Mouse (Mus musculus): ENCODE results near the gene Fat3. TPM values are rescaled to one million over a fixed set of nuclear protein-coding genes. Genes with fewer than 3 reads are reported as not detected.

Fat3 gene
- polyA plus RNA-seq, 1 experiment, result not detected

- Histone ChIP-seq H3K4me3 (replicated peaks; ENCODE audit: control insufficient read depth, low read depth, low read length) (no peak overlapping the region), H3K4me1 (ENCODE audit: control insufficient read depth, insufficient read depth, low read length) (no peaks in the 10 kb centered on the region), H3K27ac (ENCODE audit: control insufficient read depth, insufficient read depth, low read depth, low read length, poor library complexity) (no peak overlapping the region)
- WGBS, result 66% methylated on average over 3 of the region's 3 CpGs
- TF ChIP-seq CTCF (IDR thresholded peaks at IDR 0.05; ENCODE audit: control insufficient read depth, insufficient read depth, low read length) (no peak), POLR2A (IDR thresholded peaks at IDR 0.05; ENCODE audit: borderline replicate concordance, control insufficient read depth, low read depth, low read length) (no peak)
Observed at GRCm38 (mm10) chr9:15958224-15958787, 542.8 kb downstream of the Fat3 start.

GRCm38 (mm10) chr9:15957816-15958215 is 543.3 kb downstream of the Fat3 start:
- Histone ChIP-seq H3K4me3 (replicated peaks; ENCODE audit: control insufficient read depth, low read depth, low read length) (no peak overlapping the region), H3K4me1 (ENCODE audit: control insufficient read depth, insufficient read depth, low read length) (no peaks in the 10 kb centered on the region), H3K27ac (ENCODE audit: control insufficient read depth, insufficient read depth, low read depth, low read length, poor library complexity) (no peak overlapping the region)
- TF ChIP-seq POLR2A (IDR thresholded peaks at IDR 0.05; ENCODE audit: borderline replicate concordance, control insufficient read depth, low read depth, low read length) (no peak), CTCF (IDR thresholded peaks at IDR 0.05; ENCODE audit: control insufficient read depth, insufficient read depth, low read length) (no peak)
- WGBS, result 59% methylated on average over 3 of the region's 3 CpGs

DNA sequence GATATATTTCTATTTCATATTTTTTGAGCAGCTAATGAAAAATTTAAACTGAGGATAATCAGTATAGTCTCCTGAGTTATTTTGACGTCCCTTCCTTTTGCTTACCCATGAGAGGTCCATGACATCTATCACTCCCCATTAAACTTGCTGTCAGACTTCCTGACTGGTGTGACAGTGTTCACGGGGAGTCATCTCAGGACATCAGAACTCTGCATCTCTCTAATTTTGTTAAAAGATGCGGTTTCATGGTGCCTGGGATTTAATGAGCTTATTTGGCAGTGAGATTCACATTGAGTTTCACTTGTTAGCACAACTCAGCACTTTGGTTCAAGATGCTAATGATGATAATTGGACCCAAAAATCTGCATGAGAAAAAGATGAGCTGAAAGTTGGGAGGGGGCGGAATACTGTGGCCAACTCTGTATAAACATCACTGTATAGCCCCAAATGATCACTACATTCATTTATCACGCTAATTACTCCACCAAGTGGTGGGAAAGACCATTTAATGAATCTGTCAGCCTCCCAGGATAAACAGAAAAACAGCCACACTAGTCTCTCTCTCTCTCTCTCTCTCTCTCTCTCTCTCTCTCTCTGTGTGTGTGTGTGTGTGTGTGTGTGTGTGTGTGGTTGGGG is 545.8 kb downstream of the Fat3 start:
- H3K4me1 ChIP-seq (ENCODE audit: control insufficient read depth, insufficient read depth, low read length), result no peaks in the 10 kb centered on the region
- TF ChIP-seq POLR2A (IDR thresholded peaks at IDR 0.05; ENCODE audit: borderline replicate concordance, control insufficient read depth, low read depth, low read length), result no peak
- TF ChIP-seq CTCF (IDR thresholded peaks at IDR 0.05; ENCODE audit: control insufficient read depth, insufficient read depth, low read length), result no peak
- H3K4me3 ChIP-seq (replicated peaks; ENCODE audit: control insufficient read depth, low read depth, low read length), result no peak overlapping the region
- H3K27ac ChIP-seq (ENCODE audit: control insufficient read depth, insufficient read depth, low read depth, low read length, poor library complexity), result no peak overlapping the region
- 72% methylated on average over 5 of the region's 5 CpGs for WGBS

DNA sequence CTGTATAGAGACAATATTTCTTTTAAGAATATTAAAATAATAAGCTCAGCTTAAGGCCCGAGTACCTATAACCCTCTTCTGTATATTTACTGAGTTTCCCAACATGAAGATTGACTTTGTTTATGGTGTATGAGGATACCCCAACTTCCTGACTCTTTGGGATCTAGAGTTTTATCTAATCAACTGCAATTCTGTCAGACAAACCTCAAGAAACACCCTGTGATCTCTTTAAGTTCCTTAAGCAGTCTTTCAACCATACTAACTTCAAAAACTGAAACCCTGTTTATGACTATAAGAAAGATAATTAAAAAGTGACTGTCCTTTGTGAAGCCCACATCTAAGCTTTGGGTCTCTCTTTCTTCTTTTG is 546.8 kb downstream of the Fat3 start:
- TF ChIP-seq POLR2A (IDR thresholded peaks at IDR 0.05; ENCODE audit: borderline replicate concordance, control insufficient read depth, low read depth, low read length), result no peak
- no peak for TF ChIP-seq CTCF (IDR thresholded peaks at IDR 0.05; ENCODE audit: control insufficient read depth, insufficient read depth, low read length)
- WGBS, result 63% methylated on average over 1 of the region's 1 CpGs
- H3K27ac ChIP-seq (ENCODE audit: control insufficient read depth, insufficient read depth, low read depth, low read length, poor library complexity), result no peak overlapping the region
- H3K4me1 ChIP-seq (ENCODE audit: control insufficient read depth, insufficient read depth, low read length), result no peaks in the 10 kb centered on the region
- no peak overlapping the region for H3K4me3 ChIP-seq (replicated peaks; ENCODE audit: control insufficient read depth, low read depth, low read length)

DNA sequence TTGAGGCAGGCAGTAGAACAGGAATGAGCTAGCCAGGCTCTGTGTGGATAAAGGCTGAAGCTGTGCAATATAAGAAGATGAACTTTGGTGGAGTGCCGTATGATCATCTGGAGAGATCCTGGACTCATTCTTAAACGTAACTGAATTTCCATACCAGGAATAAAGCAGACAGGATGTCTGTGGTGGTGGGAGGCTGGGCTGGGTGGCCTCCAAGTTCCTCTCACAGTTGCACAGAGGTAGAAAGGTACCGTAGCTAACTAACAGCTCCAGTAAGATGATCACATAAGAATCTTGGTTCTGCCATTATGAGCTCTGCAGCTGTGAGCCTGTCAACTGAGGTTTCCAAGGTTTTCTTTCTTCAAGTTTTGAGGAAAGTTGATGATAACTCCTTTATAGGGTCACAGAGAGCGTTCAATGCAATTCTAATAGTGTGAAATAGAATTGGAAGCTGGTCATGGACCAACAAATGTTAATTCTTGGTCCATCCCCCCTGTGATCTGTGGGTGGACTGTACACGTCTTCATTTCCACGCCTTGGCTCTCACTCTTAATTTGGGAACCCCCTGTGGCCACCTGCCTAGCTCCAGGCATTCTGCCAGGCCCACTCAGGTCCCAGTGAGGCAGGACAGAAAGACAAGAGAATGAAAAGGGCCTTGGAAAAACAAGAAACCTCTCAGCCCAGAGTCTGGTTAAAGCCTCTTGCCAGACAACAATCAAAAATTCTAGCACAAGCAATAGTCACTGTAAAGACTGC is 547.3 kb downstream of the Fat3 start:
- Histone ChIP-seq H3K4me3 (replicated peaks; ENCODE audit: control insufficient read depth, low read depth, low read length) (no peak overlapping the region), H3K4me1 (ENCODE audit: control insufficient read depth, insufficient read depth, low read length) (no peaks in the 10 kb centered on the region), H3K27ac (ENCODE audit: control insufficient read depth, insufficient read depth, low read depth, low read length, poor library complexity) (no peak overlapping the region)
- 39% methylated on average over 6 of the region's 6 CpGs for WGBS
- TF ChIP-seq CTCF (IDR thresholded peaks at IDR 0.05; ENCODE audit: control insufficient read depth, insufficient read depth, low read length) (no peak), POLR2A (IDR thresholded peaks at IDR 0.05; ENCODE audit: borderline replicate concordance, control insufficient read depth, low read depth, low read length) (no peak)

GRCm38 (mm10) chr9:15948086-15948485 is 553.0 kb downstream of the Fat3 start:
- Histone ChIP-seq H3K4me1 (ENCODE audit: control insufficient read depth, insufficient read depth, low read length) (no peaks in the 10 kb centered on the region), H3K27ac (ENCODE audit: control insufficient read depth, insufficient read depth, low read depth, low read length, poor library complexity) (no peak overlapping the region), H3K4me3 (replicated peaks; ENCODE audit: control insufficient read depth, low read depth, low read length) (no peak overlapping the region)
- 69% methylated on average over 4 of the region's 4 CpGs for WGBS
- TF ChIP-seq CTCF (IDR thresholded peaks at IDR 0.05; ENCODE audit: control insufficient read depth, insufficient read depth, low read length) (no peak), POLR2A (IDR thresholded peaks at IDR 0.05; ENCODE audit: borderline replicate concordance, control insufficient read depth, low read depth, low read length) (no peak)

GRCm38 (mm10) chr9:15944182-15944581 is 556.9 kb downstream of the Fat3 start:
- no peak for TF ChIP-seq POLR2A (IDR thresholded peaks at IDR 0.05; ENCODE audit: borderline replicate concordance, control insufficient read depth, low read depth, low read length)
- no peak for TF ChIP-seq CTCF (IDR thresholded peaks at IDR 0.05; ENCODE audit: control insufficient read depth, insufficient read depth, low read length)
- H3K4me3 ChIP-seq (replicated peaks; ENCODE audit: control insufficient read depth, low read depth, low read length), result no peak overlapping the region
- no peaks in the 10 kb centered on the region for H3K4me1 ChIP-seq (ENCODE audit: control insufficient read depth, insufficient read depth, low read length)
- 63% methylated on average over 3 of the region's 3 CpGs for WGBS
- H3K27ac ChIP-seq (ENCODE audit: control insufficient read depth, insufficient read depth, low read depth, low read length, poor library complexity), result no peak overlapping the region

- Histone ChIP-seq H3K4me3 (replicated peaks; ENCODE audit: control insufficient read depth, low read depth, low read length) (no peak overlapping the region), H3K27ac (ENCODE audit: control insufficient read depth, insufficient read depth, low read depth, low read length, poor library complexity) (no peak overlapping the region), H3K4me1 (ENCODE audit: control insufficient read depth, insufficient read depth, low read length) (no peaks in the 10 kb centered on the region)
- TF ChIP-seq CTCF (IDR thresholded peaks at IDR 0.05; ENCODE audit: control insufficient read depth, insufficient read depth, low read length), result no peak
- no peak for TF ChIP-seq POLR2A (IDR thresholded peaks at IDR 0.05; ENCODE audit: borderline replicate concordance, control insufficient read depth, low read depth, low read length)
- WGBS, result 76% methylated on average over 3 of the region's 3 CpGs
Observed at GRCm38 (mm10) chr9:15943486-15944153, 557.5 kb downstream of the Fat3 start.

Measured in bone marrow, adult 2 months (tissue).